Mouse (Mus musculus): ENCODE measurements around the gene Npepl1. TPM values are rescaled to one million over a fixed set of nuclear protein-coding genes. Genes with fewer than 3 reads are reported as not detected.

The Npepl1 gene
- total RNA-seq, 2 experiments from 2014 or later, result 9.9 to 10.2 TPM

- DNase-seq, result no peak
These were observed 817 bp downstream of the Npepl1 start for GRCm38 (mm10) chr2:174110783-174111549.

DNA sequence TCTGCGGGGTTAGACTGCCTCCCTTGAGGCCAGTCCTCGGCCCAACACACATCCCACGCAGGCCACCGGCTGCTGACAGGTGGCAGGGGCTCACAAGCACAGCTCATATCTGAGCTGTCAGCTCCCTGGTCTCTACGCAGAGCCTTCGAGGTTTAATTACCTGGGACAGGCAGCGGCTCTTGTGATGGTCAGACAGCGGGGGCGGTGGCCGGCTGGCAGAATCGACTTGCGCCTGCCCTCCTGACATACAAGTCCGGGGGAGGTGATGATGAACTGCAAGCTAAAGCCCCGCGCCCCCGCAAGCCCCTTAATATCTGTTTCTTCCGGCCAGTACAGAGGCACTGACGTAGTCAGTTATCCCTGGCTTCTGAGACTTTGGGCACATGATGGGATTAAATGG is 2.8 kb downstream of the Npepl1 start:
- DNase-seq, result no peak

- no peak for DNase-seq
These were observed 4.2 kb downstream of the Npepl1 start for GRCm38 (mm10) chr2:174114148-174114864.

DNA sequence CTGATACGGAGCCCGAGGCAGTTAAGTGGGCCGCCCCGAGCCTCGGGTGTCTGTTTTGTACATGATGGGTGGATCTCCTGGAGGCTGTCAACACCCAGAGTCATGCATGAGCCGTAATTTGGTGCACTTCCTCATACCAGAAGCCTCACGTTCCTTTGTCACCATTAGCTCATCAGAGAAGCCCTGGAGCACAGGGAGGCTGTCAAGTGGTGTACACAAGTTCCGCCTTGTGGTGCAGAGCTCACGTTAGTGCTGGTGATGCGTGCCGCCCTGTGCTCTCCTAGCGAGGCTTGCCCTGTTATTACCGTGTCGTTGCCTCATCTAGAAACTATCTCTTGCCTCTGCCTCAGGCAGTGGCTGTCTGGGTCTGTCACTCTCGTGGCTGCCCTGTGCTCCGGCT is 6.8 kb downstream of the Npepl1 start:
- DNase-seq, result no peak

DNA sequence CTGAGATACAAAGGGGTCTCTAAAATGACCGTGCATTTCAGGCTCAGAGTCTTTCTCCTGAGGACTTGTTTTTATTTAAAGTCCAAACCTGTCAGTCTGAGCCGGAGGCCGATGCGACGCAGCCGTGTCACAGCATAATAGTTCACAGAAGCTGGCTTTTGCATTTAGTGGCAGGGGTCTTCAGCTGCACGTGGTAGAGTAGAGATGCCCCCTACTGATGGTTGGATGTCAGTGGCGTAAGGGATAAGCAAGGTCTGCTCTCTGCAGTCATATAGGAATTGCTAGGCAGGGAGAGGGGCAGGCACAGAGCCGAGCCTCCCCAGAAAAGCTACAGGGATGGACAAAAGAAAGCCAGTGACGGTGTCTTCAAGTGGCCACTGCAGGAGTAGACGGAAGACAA is 8.0 kb downstream of the Npepl1 start:
- DNase-seq, result no peak

- DNase-seq, result no peak
These were observed 9.1 kb downstream of the Npepl1 start for GRCm38 (mm10) chr2:174119259-174119658.

GRCm38 (mm10) chr2:174120631-174121030 is 10.5 kb downstream of the Npepl1 start:
- no peak for DNase-seq

GRCm38 (mm10) chr2:174121411-174121947 is 11.3 kb downstream of the Npepl1 start:
- no peak for DNase-seq

- DNase-seq, result no peak
These were observed 12.2 kb downstream of the Npepl1 start for GRCm38 (mm10) chr2:174122331-174122730.

- no peak for DNase-seq
These were observed 13.6 kb downstream of the Npepl1 start for GRCm38 (mm10) chr2:174123731-174124130.

DNA sequence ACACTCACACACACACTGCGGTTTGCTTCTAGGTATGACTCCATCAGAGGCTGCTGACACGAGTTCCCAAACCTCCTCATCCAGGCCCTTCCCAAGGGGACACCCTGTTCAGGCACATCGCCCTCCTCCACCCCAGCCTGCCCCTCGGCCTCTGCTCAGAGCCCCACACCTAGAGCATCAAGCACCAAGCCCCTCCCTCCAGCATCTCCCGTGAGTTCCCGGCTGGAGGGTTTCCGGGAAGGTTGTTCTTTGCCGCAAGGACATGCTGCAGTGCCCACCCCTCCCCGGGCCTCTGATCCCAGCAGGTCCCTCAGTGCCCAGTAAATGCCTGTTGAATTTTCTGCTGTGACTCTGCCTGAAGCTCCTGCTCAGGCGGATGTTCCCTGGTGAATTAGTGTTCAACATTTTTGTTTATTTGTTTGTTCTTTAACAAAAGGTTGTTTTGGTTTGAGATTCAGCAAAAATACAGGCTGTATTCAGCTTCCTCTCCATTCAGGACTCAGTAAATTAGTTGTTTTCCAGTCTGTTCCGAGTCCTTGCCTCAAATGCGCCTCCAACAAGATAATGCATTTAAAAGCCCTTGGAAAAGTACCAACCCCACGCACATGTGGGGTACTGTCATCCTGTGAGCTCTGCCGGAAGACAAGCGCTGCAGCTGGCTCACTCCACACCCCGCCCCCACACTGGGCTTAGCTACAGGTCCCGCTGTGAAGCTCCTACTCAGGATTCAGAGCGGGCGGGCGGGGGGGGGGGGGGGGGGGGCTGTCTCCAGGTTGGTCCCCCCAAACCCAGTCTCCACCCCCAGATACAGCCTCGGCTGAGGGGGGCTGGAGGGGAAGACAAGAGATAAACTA is 16.6 kb downstream of the Npepl1 start:
- DNase-seq, result peak; percentile 37 to 41

- no peak for DNase-seq
These were observed 17.2 kb downstream of the Npepl1 start for GRCm38 (mm10) chr2:174127376-174127713.

DNA sequence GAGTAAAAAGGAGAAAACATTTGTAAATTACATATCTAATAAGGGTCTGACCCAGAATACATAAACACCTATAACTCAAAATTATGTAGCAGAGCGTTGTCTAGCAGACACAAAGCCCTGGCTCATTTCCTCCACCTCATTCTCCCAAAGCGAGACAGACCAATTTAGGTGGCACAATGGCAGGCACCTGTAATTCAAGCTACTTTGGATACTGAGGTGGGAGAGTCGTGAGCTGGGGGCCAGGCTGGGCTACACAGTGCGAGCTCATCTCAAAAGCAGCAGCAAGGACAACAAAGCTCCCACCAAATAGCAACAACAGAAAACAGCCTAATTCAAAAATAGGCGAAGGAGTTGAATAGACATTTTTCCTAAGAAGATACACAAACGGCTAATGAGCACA is 18.8 kb downstream of the Npepl1 start:
- DNase-seq, result no peak

- DNase-seq, result no peak
These were observed 20.4 kb downstream of the Npepl1 start for GRCm38 (mm10) chr2:174130468-174131097.

DNA sequence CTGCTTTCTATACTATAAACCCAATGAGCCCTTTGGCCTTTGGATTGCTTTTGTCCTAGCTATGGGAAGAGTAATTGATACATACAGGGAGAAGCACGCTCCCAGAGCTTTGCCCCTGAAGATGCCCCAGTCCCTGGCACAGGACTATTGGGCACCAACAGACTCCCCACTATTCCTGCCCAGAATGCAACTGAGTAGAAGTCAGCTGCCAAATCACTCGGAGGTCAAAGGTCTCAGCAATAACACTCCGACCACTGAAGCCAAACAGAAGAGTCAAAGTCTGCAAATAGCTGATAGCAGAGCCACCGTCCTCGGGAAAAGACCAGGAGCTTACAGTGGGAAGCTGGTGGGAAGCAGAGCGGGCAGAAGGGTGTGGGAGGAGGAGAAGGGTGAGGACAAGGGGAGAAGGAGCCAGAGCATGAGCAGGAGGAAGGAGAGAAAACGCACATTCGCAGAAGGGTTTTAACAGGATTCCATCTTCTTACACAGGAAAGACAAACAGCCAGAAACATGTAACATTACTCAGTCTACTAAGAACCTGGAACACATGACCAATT is 22.3 kb downstream of the Npepl1 start:
- DNase-seq, result no peak

DNA sequence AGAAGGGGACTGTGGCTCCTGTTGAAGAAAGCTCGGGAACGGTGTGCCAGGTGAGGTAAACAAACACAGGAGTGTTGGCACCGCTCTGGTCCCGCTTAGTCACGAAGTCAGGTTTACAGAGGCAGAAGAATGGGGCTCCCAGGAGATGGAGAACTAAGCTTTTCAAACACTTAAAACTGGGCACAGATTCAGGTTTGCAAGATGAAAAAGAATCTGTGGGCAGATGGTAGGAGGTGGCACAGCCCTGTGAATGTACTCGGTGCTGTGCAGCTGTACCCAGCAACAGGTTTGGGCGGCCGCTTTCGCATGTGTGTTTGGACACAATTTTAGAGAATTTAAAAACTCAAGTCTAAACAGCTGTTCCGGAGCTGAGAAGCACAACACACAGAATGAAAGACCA is 48.9 kb downstream of the Npepl1 start:
- peak; percentile 3 to 6 for DNase-seq

DNA sequence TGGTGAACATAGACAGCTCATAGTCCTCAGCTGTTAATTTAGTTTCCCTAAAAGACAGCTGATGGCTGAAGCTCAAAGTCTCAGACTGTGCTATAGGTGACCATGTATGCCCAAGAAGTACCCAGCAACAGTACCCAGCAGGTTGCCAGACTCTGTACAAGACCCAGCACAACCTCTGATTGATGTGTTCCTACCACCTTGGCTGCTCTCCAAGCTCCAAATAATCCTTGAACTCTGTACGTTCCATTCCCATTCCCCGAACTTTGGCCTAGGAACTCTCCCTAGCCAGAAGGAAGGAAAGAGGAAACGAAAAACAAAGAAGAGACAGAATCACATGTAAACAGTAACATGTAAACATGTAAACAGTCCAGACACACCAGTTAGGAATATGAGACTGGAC is 50.3 kb downstream of the Npepl1 start:
- DNase-seq, result no peak

Other genes starting within 250 kb of the Npepl1 start
- 10 to 100 TPM; 65.2 to 67.0 TPM for gene Stx16, start 34.0 kb upstream of the Npepl1 start, total RNA-seq (2021)
- gene Gnas, start 174.0 kb downstream of the Npepl1 start, total RNA-seq (2021), result 1,000 to 10,000 TPM; 1,740 to 1,859 TPM
- 1 to 10 TPM; 1.7 to 2.7 TPM for gene Gm20721, start 236.4 kb downstream of the Npepl1 start, total RNA-seq (2021)